10 mouse cellular contexts compared by ENCODE assay signal in genomic region chr10:86203915-86204314, GRCm38 (mm10).
DNase-seq lines count a peak whose midpoint lies in the region.
"Had no signal": no experiment of that assay in that cellular context is flagged by ENCODE, and none has a peak within 500 bp of the region (broad histone marks: within the 10 kb centered on the region; RNA-seq: fewer than 3 reads in every experiment).

No protein-coding gene starts in this region.

- peak; percentile 7 for DNase-seq in ovary, postnatal 14 days (ENCODE audit: low spot score)
- no peak for DNase-seq in ovary, adult 18-20 months (ENCODE audit: low spot score)
- DNase-seq in cerebellum, adult 8-10 months, result peak; percentile 22
- peak; percentile 83 for DNase-seq in heart, adult 8-10 months (ENCODE audit: low spot score)
- DNase-seq in lung, postnatal 36 days, result peak; percentile 83
- no peak for DNase-seq in spleen, postnatal 4 days (ENCODE audit: low spot score in 2 of 2)
- DNase-seq in thymus, postnatal 10 days (ENCODE audit: low spot score in 2 of 2), result no peak
- no peak for DNase-seq in layer of hippocampus, adult 11-12 months (ENCODE audit: low spot score)
- DNase-seq: right cerebral cortex, postnatal 14 days; thymus, postnatal 4 days had no signal

Comparison
In these comparisons a context has a peak if more than half of its experiments do, and no peak if none do; other contexts are left out.
1. DNase-seq: peak in ovary, postnatal 14 days (single experiment), cerebellum, adult 8-10 months (single experiment), heart, adult 8-10 months (single experiment) and lung, postnatal 36 days (single experiment); none in ovary, adult 18-20 months (single experiment), spleen, postnatal 4 days (0 of 2), thymus, postnatal 10 days (0 of 2) and layer of hippocampus, adult 11-12 months (single experiment).